Mouse (Mus musculus): ENCODE results near the gene Rps16.

GRCm38 (mm10) chr7:28401030-28401429, 50.6 kb downstream of the Rps16 start:
- no peak for TF ChIP-seq CTCF (IDR thresholded peaks at IDR 0.05; ENCODE audit: low read depth)
- TF ChIP-seq EP300 (optimal IDR thresholded peaks at IDR 0.05), result no peak
